Mouse (Mus musculus) left cerebral cortex, postnatal 4 days (tissue): ENCODE data around the gene Tpra1. TPM values are rescaled to one million over a fixed set of nuclear protein-coding genes. Genes with fewer than 3 reads are reported as not detected.

Experiments
- DNase-seq: peaks from one replicate; pipeline ENCODE4 v3.0.0-alpha.2; 2022
- intact Hi-C: fragments of 180-260 bp; cut with DNase I; formaldehyde crosslinking; loops from one replicate; pipeline ENCODE4 v1.15.1; 2025
- total RNA-seq, 2 experiments: library from RNA; stranded (reverse); gene quantifications; 2 replicates each; pipeline ENCODE4 v1.2.3; 2021

The Tpra1 gene
- total RNA-seq, 2 experiments from 2014 or later: 37.2 to 41.2 TPM

DNA sequence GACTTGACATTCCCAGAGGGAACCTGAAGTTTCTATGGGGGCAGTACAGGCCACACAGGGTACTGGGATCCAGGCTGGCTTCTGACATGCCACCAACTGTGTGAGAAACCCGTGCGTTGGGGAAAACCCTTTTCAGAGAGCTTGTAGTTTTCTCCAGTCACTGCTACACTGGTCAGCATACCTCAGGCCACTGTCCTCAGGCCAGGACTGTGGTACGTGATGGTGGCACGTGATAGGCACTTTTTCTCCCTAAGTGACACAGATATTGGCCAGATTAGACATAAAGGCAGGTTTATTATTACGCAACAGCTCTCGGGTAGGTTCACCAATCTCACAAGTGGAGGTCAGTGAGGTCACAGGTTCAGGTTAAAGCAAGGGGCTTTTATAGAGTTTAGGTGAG, 41.6 kb downstream of the Tpra1 start:
- no peak for DNase-seq
- intact Hi-C loops: no loop called here

DNA sequence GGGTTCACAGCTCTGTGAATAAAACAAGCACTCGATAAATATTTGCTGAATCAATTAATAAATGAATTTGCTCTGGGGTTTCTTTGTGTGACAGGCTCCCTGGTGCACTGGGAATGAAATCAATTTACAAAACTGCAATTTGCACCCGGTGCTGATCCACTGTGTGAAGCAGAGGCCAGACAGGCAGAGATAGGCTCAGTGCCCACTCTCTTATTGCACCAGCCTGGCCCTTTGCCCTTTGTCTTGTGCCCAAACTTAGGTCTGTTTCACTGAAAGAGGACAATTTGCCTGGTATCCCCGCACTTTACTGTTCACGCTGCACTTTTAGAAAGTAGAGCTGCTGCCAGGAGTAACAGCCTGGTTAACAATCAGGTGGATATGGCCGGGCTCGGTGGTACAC, 44.4 kb downstream of the Tpra1 start:
- intact Hi-C loops: no loop called here

DNA sequence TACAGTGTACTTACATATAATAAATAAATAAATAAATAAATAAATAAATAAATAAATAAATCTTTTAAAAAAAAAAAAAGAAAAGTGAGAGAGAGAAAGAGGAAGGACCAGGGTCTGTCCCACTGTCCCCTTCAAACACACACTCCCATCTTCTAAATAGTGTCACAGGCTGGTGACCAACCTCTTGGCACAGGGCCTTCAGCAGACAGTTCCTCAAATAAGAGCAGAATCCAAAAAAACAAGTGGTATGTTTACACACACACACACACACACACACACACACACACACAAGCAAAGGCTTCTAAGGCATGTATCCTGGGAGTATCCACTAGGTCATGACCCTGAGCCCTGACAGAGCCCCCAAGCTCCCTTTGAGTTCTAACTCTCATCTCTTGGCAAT, 45.7 kb downstream of the Tpra1 start:
- intact Hi-C loops: no loop called here
- DNase-seq: no peak

More for the DNA sequence above, 44.4 kb downstream of the Tpra1 start:
- DNase-seq: no peak

DNA sequence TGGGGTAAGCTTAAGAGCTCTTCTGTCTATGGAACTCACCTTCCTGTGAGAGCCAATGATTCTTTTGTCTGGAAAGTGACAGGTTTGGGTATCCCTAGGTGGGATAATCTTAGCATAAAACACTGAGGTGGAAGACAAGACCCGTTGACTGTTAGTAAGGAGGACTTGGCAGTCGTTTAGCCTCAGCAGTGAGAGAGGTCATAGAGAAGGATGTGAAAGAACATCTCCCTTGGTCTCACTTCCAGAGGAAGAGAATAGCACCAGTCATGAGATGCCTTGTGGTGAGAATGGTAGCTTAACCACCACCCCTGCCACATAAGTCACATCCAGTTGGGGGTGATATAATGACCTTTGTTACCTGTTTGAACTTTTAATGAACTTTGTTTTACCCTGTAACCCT, 54.7 kb downstream of the Tpra1 start:
- intact Hi-C loops: no loop called here
- DNase-seq: no peak

DNA sequence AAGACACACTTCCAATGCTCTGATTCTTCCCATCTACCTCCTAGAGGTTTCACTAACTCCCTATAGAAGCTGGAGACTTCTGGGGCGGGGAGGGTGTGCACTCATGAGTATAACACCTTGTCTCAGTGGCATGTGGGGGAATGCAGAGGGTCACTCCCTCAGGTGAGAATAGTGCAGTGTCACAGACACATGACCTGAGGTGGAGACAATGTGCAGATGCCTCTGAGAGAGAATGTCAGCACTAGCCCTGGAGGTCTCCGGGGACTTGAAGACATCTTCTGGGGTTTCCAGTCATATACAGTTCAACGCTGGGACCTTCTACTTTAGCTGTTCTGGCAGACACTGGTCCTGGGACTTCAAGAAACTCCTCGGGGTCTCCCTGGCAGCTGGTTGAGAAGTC, 55.3 kb downstream of the Tpra1 start:
- intact Hi-C loops: no loop called here
- DNase-seq: no peak

DNA sequence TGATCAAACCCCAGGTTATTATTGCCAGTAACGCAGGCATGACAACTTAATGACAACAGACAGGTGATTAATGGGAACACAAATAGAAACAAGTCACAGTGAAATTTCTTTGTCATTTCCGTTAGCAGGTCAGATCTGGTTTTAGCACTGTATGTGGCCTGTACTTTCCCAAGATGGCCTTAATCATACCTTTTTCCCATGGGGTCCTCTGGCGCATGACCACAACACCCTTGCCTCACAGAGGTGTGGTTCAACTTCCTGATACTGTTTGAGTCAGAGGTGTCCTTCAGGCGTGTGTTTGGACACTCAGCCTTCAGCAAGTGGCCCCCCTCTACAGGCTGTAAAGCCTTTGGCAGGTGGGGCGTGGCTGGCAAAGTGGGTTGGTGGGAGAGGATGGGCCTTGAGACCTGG, 55.8 kb downstream of the Tpra1 start:
- DNase-seq: no peak
- intact Hi-C loops: no loop called here

DNA sequence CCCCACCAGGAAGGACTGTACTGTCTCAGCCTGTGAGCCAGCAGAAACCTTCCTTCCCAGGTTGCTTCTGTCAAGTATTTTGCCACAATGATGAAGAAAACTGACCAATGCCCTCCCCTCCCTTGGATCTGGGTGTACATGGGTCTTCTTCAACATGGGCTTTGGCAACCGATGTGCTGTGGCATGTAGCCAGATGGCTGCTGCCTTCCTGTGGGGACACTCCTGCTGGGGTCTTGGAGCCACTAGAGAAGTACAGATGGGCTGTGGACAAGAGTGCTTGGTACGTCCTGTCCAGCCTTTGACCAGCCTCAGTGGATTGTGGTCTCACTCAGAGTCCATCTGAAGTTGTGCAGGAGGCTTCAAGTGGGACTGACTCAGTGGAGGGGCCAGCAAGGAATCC, 56.3 kb downstream of the Tpra1 start:
- intact Hi-C loops: no loop called here
- no peak for DNase-seq

DNA sequence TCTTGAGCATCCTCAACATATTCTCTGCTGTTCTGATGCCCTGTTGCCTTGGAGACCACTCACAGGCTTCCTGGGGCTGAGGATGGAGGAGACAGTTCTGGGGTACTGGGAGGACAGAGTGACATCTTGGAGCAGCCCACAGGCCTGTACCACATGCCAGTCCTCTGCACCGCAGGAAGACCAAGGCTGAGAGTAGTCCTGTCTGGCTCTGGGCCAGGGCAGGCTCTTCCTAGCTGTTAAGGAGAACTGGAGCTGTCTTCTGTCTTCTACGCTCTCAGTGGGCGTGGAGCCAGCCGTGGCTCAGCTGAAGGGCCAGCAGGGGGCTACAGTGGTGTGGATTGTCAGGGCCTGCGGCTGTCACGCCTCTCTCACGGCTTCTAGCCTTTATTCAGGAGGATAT, 57.8 kb downstream of the Tpra1 start:
- intact Hi-C loops: no loop called here
- DNase-seq: peak; percentile 92

DNA sequence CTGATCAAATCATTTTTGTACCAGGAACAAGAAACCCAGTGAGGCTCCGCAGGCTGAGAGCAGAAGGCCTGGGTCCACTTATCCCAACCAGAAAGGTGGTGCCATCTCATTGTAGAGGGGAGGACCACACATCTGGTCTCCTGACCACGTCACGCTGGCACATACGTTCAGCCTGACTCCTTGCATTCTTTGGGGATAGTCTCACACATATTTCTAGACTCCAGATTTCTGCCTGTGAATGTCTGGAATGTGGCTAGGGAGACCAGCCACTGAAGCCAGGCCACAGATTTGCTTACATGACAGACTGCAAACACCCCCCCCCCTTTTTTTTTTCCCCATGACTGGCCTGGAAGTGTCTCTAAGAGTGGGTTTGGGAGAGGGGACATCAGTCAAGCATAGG, 58.9 kb downstream of the Tpra1 start:
- intact Hi-C loops: no loop called here
- no peak for DNase-seq

Other genes starting within 250 kb of the Tpra1 start
- gene Mgll, start 177.8 kb upstream of the Tpra1 start, total RNA-seq: 10 to 100 TPM; 32.9 to 40.7 TPM
- 10 to 100 TPM; 23.2 to 25.3 TPM for gene Abtb1, start 60.3 kb upstream of the Tpra1 start, total RNA-seq
- 100 to 1,000 TPM; 494 to 504 TPM for gene Podxl2, start 27.2 kb upstream of the Tpra1 start, total RNA-seq
- gene Mcm2, start 3.5 kb upstream of the Tpra1 start, total RNA-seq: 10 to 100 TPM; 12.5 to 14.3 TPM